Mouse (Mus musculus) forebrain, embryonic 12.5 days (tissue): ENCODE data around the gene Phlpp1. TPM values are rescaled to one million over a fixed set of nuclear protein-coding genes. Genes with fewer than 3 reads are reported as not detected.

Source experiments
- ATAC-seq: fragments of 200-750 bp; cut with Nextera tagmentation; 2 replicates; pipeline ENCODE4 v1.8.0; 2017; ENCODE audit warnings: moderate TSS enrichment; ENCODE audit not compliant: low FRiP score
- H3K27ac ChIP-seq: fragments of 300-500 bp; sonication (generic); 2 replicates; pipeline ENCODE4 v1.5.1; 2016; ENCODE audit warnings: mild to moderate bottlenecking
- H3K27me3 ChIP-seq: fragments of 300-500 bp; sonication (generic); 2 replicates; pipeline ENCODE4 v1.6.1; 2016; ENCODE audit warnings: mild to moderate bottlenecking
- H3K36me3 ChIP-seq: fragments of 300-500 bp; sonication (generic); replicated peaks from 2 replicates; pipeline ENCODE4 v1.6.1; 2016; ENCODE audit warnings: mild to moderate bottlenecking
- H3K4me1 ChIP-seq: fragments of 300-500 bp; sonication (generic); 2 replicates; pipeline ENCODE4 v1.6.1; 2016
- H3K4me2 ChIP-seq: fragments of 300-500 bp; sonication (generic); 2 replicates; pipeline ENCODE4 v1.6.1; 2016; ENCODE audit warnings: mild to moderate bottlenecking, moderate library complexity
- H3K4me3 ChIP-seq: fragments of 300-500 bp; sonication (generic); replicated peaks from 2 replicates; pipeline ENCODE4 v1.5.1; 2016; ENCODE audit warnings: mild to moderate bottlenecking
- H3K9ac ChIP-seq: fragments of 300-500 bp; sonication (generic); 2 replicates; pipeline ENCODE4 v1.6.1; 2016; ENCODE audit warnings: mild to moderate bottlenecking
- H3K9me3 ChIP-seq: fragments of 300-500 bp; sonication (generic); 2 replicates; pipeline ENCODE4 v1.6.1; 2016
- WGBS: fragments of 180-500 bp; shearing (Covaris S2); methylation state at CpG from one replicate; pipeline ENCODE4 v1.1.7; 2016; 5-methylcytosine and 5-hydroxymethylcytosine counted together
- polyA plus RNA-seq: library from polyadenylated mRNA; unstranded; fragments of >200 nt; fragmentation: Nextera tagmentation; extraction: Ambion mirVana; gene quantifications from 2 replicates; pipeline ENCODE4 v1.2.1, GENCODE M21; 2016

Phlpp1 gene
- polyA plus RNA-seq, 1 experiment from 2014 or later: 9.4 TPM

- Histone ChIP-seq H3K27ac (no peak overlapping the region), H3K9me3 (no peaks in the 10 kb centered on the region), H3K4me2 (no peak overlapping the region), H3K4me3 (no peak overlapping the region), H3K9ac (no peak overlapping the region), H3K4me1 (no peaks in the 10 kb centered on the region), H3K36me3 (no peaks in the 10 kb centered on the region), H3K27me3 (no peaks in the 10 kb centered on the region)
- ATAC-seq: no peak
- WGBS: 74% methylated on average over 2 of the region's 2 CpGs
Observed at GRCm38 (mm10) chr1:106433580-106433979, 262.0 kb downstream of the Phlpp1 start.

Other genes starting within 250 kb of the Phlpp1 start
- gene Zcchc2, start 181.3 kb upstream of the Phlpp1 start, polyA plus RNA-seq: 2.2 TPM in 2 replicates